Mouse (Mus musculus) small intestine, adult 2 months (tissue): ENCODE measurements around the gene Hes6. TPM values are rescaled to one million over a fixed set of nuclear protein-coding genes. Genes with fewer than 3 reads are reported as not detected.

Experiments used
- H3K27ac ChIP-seq: fragments of 200-500 bp; 2 replicates; pipeline ENCODE4 v1.5.1; 2012; ENCODE audit warnings: low read depth, low read length, control low read depth, inconsistent platforms; ENCODE audit not compliant: insufficient read depth
- H3K27me3 ChIP-seq: fragments of 200-500 bp; 2 replicates; pipeline ENCODE4 v1.6.1; 2012; ENCODE audit warnings: mild to moderate bottlenecking, moderate library complexity, low read length, inconsistent platforms; ENCODE audit not compliant: control insufficient read depth, insufficient read depth
- H3K36me3 ChIP-seq: fragments of 200-500 bp; 2 replicates; pipeline ENCODE4 v1.6.1; 2012; ENCODE audit warnings: mild to moderate bottlenecking, low read length, control low read depth, inconsistent platforms; ENCODE audit not compliant: control insufficient read depth, insufficient read depth
- H3K4me1 ChIP-seq: fragments of 200-500 bp; 2 replicates; pipeline ENCODE4 v1.6.1; 2012; ENCODE audit warnings: low read length, inconsistent platforms, mixed read lengths; ENCODE audit not compliant: control insufficient read depth, insufficient read depth, insufficient read length
- H3K4me3 ChIP-seq: fragments of 200-500 bp; 2 replicates; pipeline ENCODE4 v1.5.1; 2012; ENCODE audit warnings: low read depth, mild to moderate bottlenecking, control low read depth, inconsistent platforms, low read length, moderate library complexity
- CTCF ChIP-seq: fragments of 200-500 bp; IDR thresholded peaks from 2 replicates; pipeline ENCODE4 v1.5.1; 2012; ENCODE audit warnings: low read depth, mild to moderate bottlenecking, control low read depth, inconsistent platforms, low read length, moderate library complexity, mixed read lengths; ENCODE audit not compliant: insufficient replicate concordance, insufficient read length; ENCODE audit errors: extremely low read depth
- POLR2A ChIP-seq: fragments of 200-500 bp; IDR thresholded peaks from 2 replicates; pipeline ENCODE4 v1.6.1; 2012; ENCODE audit warnings: low read depth, mild to moderate bottlenecking, control low read depth, inconsistent platforms, low read length, moderate library complexity
- WGBS: fragments of 180-500 bp; shearing (Covaris S2); methylation state at CpG from one replicate; pipeline ENCODE4 v1.1.7; 2018; 5-methylcytosine and 5-hydroxymethylcytosine counted together
- polyA plus RNA-seq: library from polyadenylated mRNA; depleted of rRNA; stranded (reverse); fragments of >200 nt; gene quantifications from 2 replicates; pipeline ENCODE4 v1.2.3, GENCODE M21; 2012; rRNA removed

Hes6 gene
- polyA plus RNA-seq, result 78.8 and 113 TPM in 2 replicates

DNA sequence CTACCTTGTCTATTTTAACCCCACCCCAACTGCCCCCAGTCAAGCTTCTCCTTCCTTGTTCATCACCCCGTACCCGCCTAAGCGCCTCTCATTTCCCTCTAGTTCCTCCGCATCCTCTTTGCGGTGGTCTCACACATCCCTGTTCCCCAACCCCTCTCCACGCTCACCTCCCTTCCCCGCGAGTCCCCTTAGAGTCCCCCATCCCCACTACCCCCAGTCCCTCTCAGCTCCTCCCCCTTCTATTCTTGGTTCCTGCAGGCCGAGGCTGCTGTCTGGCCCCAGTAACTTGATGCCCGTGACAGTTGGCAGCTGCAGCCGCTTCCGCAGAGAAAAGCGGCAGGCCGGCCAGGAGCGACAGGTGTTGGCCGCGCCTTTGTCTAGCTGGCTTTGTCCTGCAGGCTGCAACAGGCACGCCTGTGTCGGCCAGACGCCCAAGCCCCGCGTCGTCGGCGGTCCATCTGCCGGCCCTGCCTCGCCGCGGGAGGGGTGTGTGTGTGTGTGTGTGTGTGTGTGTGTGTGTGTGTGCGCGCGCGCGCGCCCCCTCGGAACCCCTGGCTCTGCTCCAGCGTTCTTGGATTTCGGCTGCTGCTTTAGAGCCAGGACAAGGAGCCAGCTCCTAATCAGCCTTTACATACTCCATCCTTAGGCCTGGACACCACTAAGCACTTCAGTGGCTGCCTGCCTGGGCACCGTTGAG lies at the start of gene Hes6:
Hes6 (minus strand) TSS at position 141 of the 697 bp plus-strand sequence.
- H3K36me3 ChIP-seq, result peaks cover 18% of the 10 kb centered on the region
- whole genome bisulfite sequencing, result under 1% methylated on average over 39 of the region's 39 CpGs
- TF ChIP-seq POLR2A (peak; percentile 33; the same call in 1 of the 2 replicates), CTCF (no peak)
- H3K4me3 ChIP-seq, result peak within 1 kb of the TSS; percentile 87
- H3K27ac ChIP-seq, result peak within 1 kb of the TSS; percentile 87
- no peaks in the 10 kb centered on the region for H3K27me3 ChIP-seq
- H3K4me1 ChIP-seq, result peaks cover 11% of the 10 kb centered on the region

DNA sequence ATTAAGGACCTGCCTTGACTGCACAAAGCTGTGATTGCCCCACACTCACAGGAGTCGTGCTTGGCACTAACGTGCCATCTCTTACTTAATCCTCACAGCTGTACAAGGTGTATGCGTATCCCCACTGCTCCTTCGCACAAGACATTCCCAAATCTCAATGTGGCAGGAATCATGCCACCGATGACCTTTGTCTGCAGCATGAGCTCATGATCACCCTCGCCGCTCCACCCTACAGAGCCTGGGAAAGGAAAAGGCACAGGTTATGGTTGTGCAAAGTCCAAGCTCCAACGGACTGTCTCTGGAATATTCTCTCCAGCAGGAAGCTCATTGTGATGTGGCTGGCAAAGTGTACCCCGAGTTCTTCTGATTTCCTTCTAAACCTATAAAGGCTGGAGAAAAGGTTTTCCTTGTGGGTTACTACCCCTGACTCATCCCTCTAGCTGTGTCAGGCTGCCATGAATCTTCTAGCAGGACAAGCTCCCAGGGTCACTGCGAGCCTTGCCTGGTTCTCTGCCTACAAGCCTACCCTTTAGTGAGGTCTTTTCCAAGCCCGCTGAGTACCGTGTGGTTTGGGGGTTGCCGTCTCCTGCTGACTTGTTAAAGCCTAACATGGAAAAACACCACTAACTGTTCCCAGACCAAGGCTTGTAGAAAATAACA lies 49.6 kb upstream of the Hes6 start:
- Histone ChIP-seq H3K4me1 (peaks cover 35% of the 10 kb centered on the region), H3K27me3 (no peaks in the 10 kb centered on the region), H3K4me3 (peak overlapping the region; percentile 13; the same call in 1 of the 2 replicates), H3K27ac (peak overlapping the region; percentile 99), H3K36me3 (no peaks in the 10 kb centered on the region)
- WGBS, result 34% methylated on average over 13 of the region's 13 CpGs
- TF ChIP-seq POLR2A (0 out of 2 replicates have a peak, but pooled peaks have one; percentile 20), CTCF (no peak)

DNA sequence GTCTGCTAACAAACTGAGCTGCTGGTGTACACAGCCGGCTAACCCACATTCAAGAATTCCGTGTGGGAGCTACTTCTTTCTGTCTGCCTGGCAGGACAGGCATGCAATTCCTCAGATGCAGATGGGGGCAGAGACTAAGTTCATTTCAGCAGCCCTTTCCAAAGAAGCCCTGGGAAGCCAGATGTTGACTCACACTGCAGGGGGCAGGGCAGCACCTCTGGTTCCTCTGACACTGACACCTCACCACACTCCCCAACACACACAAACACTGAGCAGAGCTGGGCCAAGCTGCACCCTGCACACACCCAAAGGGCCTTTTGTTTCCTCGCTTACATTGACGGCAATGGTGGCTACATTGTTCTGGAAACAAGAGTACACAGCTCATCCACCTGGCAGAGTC lies 46.7 kb upstream of the Hes6 start:
- WGBS, result 31% methylated on average over 4 of the region's 4 CpGs
- peaks cover 47% of the 10 kb centered on the region for H3K4me1 ChIP-seq
- TF ChIP-seq POLR2A (no peak), CTCF (no peak)
- H3K36me3 ChIP-seq, result no peaks in the 10 kb centered on the region
- H3K27me3 ChIP-seq, result no peaks in the 10 kb centered on the region
- H3K4me3 ChIP-seq, result no peak overlapping the region
- H3K27ac ChIP-seq, result peak overlapping the region; percentile 72

DNA sequence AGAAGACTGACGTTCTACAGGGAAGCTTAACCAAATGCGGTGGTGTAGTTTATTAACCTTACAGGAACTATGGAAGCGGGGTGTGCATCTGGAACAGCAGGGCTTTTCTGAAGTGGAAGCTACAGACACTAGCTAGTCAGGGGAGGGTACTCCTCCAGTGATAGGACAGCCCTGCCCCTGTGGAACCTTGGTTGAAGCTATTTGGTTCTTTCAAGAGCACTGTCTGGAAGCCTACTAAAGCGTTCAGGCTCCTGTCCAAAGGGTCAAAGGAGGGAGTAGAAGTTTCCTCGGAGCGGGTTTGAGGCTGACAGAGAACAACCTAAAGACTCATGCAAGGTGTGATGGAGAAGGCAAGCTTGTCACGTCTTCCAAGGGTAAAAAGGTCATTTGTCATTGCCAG lies 46.2 kb upstream of the Hes6 start:
- Histone ChIP-seq H3K4me3 (no peak overlapping the region), H3K27ac (peak overlapping the region; percentile 72)
- 11% methylated on average over 7 of the region's 7 CpGs for WGBS

DNA sequence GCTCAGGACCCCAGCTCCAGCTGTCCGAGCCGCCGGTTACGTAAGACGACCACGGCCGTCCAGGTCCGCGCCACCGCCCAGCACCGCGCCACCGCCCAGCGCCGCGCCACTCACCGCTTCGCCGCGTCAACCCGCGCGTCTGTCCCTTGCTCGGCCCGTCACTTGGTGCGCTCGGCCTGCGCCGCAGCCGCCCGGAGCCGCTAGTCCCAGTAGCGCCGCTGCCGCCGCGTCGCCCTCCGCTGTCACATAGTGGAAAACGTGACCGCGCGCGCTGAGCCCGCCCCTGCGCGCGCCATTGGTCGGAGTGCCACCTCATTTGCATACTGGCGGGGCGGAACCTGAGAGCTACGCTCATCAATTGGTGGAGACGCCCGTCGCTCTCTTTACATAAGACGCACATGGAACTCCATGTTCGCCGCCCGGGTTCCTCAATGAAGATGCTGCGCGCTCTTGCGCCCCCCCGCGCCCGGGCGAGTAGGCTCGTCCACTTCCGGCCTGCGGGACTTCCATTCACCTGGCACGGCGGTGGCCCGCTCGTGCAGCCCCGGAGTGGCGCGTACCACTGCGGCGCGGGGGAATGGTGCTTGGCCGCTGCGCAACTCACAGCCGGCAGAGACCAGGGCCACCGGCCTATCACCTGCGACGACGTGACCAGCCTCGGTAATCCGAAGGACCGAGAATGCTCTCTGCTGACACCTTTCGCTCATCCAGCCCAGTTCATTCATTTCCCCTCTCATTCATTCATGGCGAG lies 45.4 kb upstream of the Hes6 start, which contains the start of gene Per2:
Per2 (minus strand) TSS at position 266 of the 751 bp plus-strand sequence.
- Histone ChIP-seq H3K27me3 (no peaks in the 10 kb centered on the region), H3K36me3 (no peaks in the 10 kb centered on the region), H3K27ac (peak within 1 kb of the TSS; percentile 100), H3K4me1 (peaks cover 46% of the 10 kb centered on the region), H3K4me3 (peak within 1 kb of the TSS; percentile 71)
- TF ChIP-seq CTCF (peak; percentile 54; the same call in 1 of the 2 replicates), POLR2A (peak; percentile 71)
- WGBS, result under 1% methylated on average over 91 of the region's 91 CpGs

More for the DNA sequence above, 46.2 kb upstream of the Hes6 start:
- Histone ChIP-seq H3K27me3 (no peaks in the 10 kb centered on the region), H3K36me3 (no peaks in the 10 kb centered on the region), H3K4me1 (peaks cover 47% of the 10 kb centered on the region)
- no peak for TF ChIP-seq CTCF
- TF ChIP-seq POLR2A, result no peak

DNA sequence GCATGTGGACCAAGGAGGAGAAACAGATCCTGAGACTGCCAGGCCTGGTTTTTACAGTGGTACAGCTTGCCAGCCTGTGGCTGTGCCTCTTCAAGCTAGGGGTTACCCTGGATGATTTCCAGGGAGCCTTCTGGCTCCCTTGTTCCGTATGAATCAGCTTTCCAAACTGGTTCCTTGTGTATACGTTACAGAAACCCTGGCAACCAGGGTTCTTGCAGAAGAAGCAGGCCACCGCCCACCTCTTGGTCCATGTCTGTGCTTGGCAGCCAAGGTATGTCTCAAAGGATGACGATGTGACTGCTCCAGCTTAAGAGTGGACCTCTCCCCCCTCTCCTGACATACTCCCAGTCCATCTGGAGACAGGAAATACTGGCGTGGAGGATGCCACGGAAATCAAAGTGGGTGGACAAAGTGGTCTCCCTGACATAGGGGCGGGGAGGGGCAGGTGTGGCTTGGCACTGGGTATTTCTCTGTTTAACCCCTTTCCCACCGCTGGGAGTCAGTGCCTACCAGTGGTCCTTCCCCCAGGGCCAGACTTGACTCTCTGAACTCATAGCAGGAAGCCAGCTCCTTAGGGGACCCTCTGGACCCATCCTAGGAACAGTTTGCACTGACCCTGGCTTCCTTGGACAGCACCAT lies 44.5 kb upstream of the Hes6 start:
- H3K36me3 ChIP-seq, result no peaks in the 10 kb centered on the region
- H3K27me3 ChIP-seq, result no peaks in the 10 kb centered on the region
- peaks cover 51% of the 10 kb centered on the region for H3K4me1 ChIP-seq
- WGBS, result 2% methylated on average over 8 of the region's 8 CpGs
- H3K27ac ChIP-seq, result peak overlapping the region; percentile 100
- peak overlapping the region; percentile 71 for H3K4me3 ChIP-seq
- TF ChIP-seq CTCF (no peak), POLR2A (no peak; the same call in 1 of the 2 replicates)
